Mouse (Mus musculus): ENCODE data around the gene Atrip.

DNA sequence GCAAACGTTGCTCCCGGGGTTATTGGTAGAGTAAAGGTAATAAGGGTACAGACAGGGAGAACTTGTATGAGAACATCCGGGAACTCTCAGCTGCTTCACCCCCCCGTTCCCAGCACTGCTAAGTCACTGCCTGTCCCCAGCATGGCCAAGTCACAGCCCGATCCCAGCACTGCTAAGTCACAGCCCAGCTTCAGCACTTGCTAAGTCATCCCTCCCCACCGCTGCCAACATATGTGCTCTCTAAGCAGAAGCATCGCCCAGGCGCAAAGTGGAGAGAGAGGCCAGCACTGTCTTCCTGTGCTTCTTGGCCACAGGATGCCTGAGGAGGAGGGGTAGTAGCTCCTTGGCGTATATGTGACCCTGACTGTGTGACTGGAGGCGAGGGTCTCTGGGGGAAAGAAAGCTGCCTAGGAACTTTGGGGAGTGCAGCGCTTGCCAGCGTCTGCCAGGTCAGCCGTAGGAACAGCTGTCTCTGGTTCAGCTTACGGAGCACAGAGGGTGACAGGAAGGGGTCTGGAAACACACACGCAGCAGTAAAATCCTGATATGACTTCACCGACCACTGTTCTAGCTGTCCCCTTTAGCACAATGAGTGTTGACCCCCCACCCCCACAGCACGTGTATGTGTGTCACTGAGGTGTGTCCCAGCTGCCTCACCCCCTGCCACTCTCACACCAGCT is 64.1 kb downstream of the Atrip start:
- TF ChIP-seq CTCF (IDR thresholded peaks at IDR 0.05; ENCODE audit: insufficient read depth, low read length): no peak
- no peak for TF ChIP-seq POLR2A (IDR thresholded peaks at IDR 0.05; ENCODE audit: borderline replicate concordance, extremely low read depth, low read depth, low read length)
